Mouse (Mus musculus) thymus, adult 2 months (tissue): ENCODE results near the gene Hspa12a.

ENCODE experiments used
- CTCF ChIP-seq: fragments of 200-500 bp; IDR thresholded peaks from 2 replicates; pipeline ENCODE4 v1.5.1; 2012; ENCODE audit warnings: mild to moderate bottlenecking, control low read depth, low read length, moderate library complexity, borderline replicate concordance; ENCODE audit not compliant: control insufficient read depth, poor library complexity, insufficient read depth; ENCODE audit errors: extremely low read depth
- POLR2A ChIP-seq: fragments of 200-500 bp; IDR thresholded peaks from 2 replicates; pipeline ENCODE4 v1.6.1; 2012; ENCODE audit warnings: mild to moderate bottlenecking, low read length, control low read depth, moderate library complexity; ENCODE audit not compliant: control insufficient read depth, poor library complexity, insufficient read depth; ENCODE audit errors: extremely low read depth

GRCm38 (mm10) chr19:58767329-58767728, 176.1 kb downstream of the Hspa12a start:
- TF ChIP-seq POLR2A (no peak), CTCF (no peak)
